Mouse (Mus musculus) embryonic fibroblast, embryonic 13.5 days (primary cell): ENCODE results near the gene Arl14. TPM values are rescaled to one million over a fixed set of nuclear protein-coding genes. Genes with fewer than 3 reads are reported as not detected.

ENCODE experiments used
- H3K27ac ChIP-seq: 2 replicates; pipeline ENCODE4 v1.5.1; 2012; ENCODE audit warnings: low read length, control low read depth, inconsistent platforms; ENCODE audit not compliant: insufficient read depth
- H3K4me1 ChIP-seq: 2 replicates; pipeline ENCODE4 v1.6.1; 2011; ENCODE audit warnings: low read length; ENCODE audit not compliant: control insufficient read depth, insufficient read depth
- H3K4me3 ChIP-seq: 2 replicates; pipeline ENCODE4 v1.5.1; 2011; ENCODE audit warnings: mild to moderate bottlenecking, control low read depth, low read length; ENCODE audit not compliant: insufficient read depth
- CTCF ChIP-seq: IDR thresholded peaks from 2 replicates; pipeline ENCODE4 v1.5.1; 2011; ENCODE audit warnings: mild to moderate bottlenecking, control low read depth, low read length, moderate library complexity, borderline replicate concordance; ENCODE audit not compliant: insufficient read depth
- POLR2A ChIP-seq: IDR thresholded peaks from 2 replicates; pipeline ENCODE4 v1.6.1; 2011; ENCODE audit warnings: low read depth, mild to moderate bottlenecking, control low read depth, low read length, moderate library complexity
- polyA plus RNA-seq: library from polyadenylated mRNA; stranded (reverse); fragments of >200 nt; gene quantifications from 2 replicates; pipeline ENCODE4 v1.2.4, GENCODE M21; 2011; ENCODE audit warnings: low read depth; ENCODE audit not compliant: missing spikeins, insufficient read length

The Arl14 gene
- polyA plus RNA-seq, result not detected in 2 replicates

GRCm38 (mm10) chr3:69221806-69222501 is at the start of gene Arl14:
Arl14 (plus strand) TSS chr3:69222419.
- Histone ChIP-seq H3K27ac (no peak within 1 kb of the TSS), H3K4me3 (no peak within 1 kb of the TSS), H3K4me1 (no peaks in the 10 kb centered on the region; the same call in 1 of the 2 replicates)
- TF ChIP-seq CTCF, result no peak
- no peak for TF ChIP-seq POLR2A

GRCm38 (mm10) chr3:69175229-69175628 is 47.0 kb upstream of the Arl14 start:
- Histone ChIP-seq H3K27ac (no peak overlapping the region), H3K4me3 (no peak overlapping the region), H3K4me1 (no peaks in the 10 kb centered on the region)
- TF ChIP-seq POLR2A (no peak), CTCF (no peak)

DNA sequence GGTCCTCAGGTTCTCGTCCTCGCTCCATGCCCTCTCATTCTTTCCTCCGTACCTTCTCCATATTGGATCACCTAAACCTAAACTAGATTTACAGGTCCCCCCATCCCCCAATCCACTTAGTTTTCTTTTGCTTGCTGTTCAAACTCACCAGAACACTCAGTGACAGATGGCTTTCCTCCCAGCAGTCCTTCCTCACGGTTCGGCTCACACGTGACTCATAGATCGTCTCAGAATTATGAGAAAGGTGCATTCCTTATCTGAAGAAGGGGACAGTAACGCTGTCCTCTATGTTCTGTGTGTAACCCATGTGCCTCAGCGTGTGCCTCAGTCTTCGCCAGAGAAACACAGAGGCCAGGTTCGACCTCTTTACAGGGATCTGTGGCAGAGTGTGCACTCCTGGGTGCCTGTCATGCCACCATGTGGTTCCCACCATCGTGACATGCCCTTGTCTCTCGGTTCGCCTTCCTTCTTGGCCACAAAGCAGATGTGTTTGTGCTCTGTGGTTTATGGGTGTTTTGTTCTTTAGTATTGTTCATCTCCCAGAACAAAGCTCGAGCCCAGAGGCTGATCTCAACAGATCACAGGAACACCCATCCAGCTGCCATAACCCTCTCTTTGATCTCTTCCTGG is 44.9 kb upstream of the Arl14 start:
- TF ChIP-seq POLR2A (no peak), CTCF (no peak)
- H3K27ac ChIP-seq, result no peak overlapping the region
- no peaks in the 10 kb centered on the region for H3K4me1 ChIP-seq
- H3K4me3 ChIP-seq, result no peak overlapping the region

DNA sequence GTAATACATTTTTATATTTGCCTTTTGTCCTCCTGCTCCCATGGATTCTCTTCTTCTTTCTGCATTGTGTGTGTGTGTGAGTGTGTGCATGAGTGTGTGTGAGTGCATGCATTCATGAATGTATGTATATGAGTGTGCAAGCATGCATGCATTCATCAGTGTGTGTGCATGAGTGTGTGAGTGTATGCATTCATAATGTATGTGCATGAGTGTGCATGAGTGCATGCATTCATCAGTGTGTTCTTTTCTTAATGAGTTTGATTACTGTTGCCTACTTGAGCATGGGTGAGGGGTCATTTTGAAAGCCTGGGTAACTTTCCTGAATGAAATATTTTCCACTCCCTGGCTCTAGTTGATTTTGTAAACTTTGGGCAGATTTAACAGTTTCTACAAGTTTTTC is 44.3 kb upstream of the Arl14 start:
- Histone ChIP-seq H3K4me1 (no peaks in the 10 kb centered on the region), H3K27ac (no peak overlapping the region), H3K4me3 (no peak overlapping the region)
- TF ChIP-seq CTCF (no peak), POLR2A (no peak)

DNA sequence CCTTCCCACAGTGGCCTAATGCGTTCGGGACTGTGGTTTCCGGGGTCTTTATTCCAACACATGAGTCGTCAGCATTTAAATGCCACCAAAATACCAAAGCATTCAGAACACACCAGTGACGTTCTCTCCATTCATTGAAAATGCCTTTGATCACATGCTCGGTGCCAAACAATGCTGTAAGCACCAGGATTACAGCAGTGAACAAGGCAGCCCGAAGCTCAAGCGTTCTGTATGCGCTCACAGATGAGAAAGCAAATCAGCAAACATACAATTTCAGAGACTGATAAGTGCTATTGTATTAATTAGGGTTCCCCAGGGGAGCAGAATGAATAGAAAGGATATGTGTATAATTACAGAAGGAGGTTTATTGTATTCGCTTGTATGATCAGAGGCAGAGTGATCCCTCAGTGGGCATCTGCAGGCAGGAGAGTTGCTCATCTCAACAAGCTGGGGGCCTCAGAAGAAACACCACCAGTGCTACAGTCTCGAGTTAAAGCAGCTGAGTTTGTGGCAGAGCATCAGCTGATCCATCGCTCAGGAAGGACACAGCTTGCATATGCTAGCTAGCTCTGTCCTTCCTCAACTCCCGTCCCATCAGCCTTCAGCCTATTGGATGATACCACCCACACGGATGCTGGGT is 43.7 kb upstream of the Arl14 start:
- Histone ChIP-seq H3K4me1 (no peaks in the 10 kb centered on the region), H3K27ac (no peak overlapping the region), H3K4me3 (no peak overlapping the region)
- TF ChIP-seq POLR2A (no peak), CTCF (no peak)

GRCm38 (mm10) chr3:69181531-69181930 is 40.7 kb upstream of the Arl14 start:
- no peak for TF ChIP-seq CTCF
- TF ChIP-seq POLR2A, result no peak
- no peaks in the 10 kb centered on the region for H3K4me1 ChIP-seq
- H3K27ac ChIP-seq, result no peak overlapping the region
- no peak overlapping the region for H3K4me3 ChIP-seq

GRCm38 (mm10) chr3:69182225-69182624 is 40.0 kb upstream of the Arl14 start:
- no peaks in the 10 kb centered on the region for H3K4me1 ChIP-seq
- no peak overlapping the region for H3K4me3 ChIP-seq
- TF ChIP-seq CTCF (no peak), POLR2A (no peak)
- no peak overlapping the region for H3K27ac ChIP-seq

DNA sequence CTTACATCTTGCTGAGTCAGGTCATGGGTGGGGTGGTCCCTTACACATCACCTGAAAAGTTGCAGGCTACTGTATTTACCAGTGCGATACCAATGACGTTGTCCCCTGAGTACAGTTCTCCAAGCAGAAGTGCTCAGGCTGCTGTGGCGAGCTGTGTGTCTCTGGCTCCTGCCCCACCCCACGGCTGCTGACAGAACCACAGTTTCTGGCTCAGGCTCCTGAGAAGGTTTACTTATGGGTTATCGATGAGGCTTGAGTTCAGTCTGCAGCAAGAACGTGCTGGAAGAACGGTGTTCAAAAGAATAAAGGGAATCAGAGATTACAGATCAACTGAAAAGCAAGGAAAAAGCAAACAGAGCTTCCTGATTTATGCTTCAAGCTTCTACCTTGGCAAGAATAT is 37.0 kb upstream of the Arl14 start:
- H3K4me3 ChIP-seq, result no peak overlapping the region
- TF ChIP-seq CTCF (no peak), POLR2A (no peak)
- H3K27ac ChIP-seq, result no peak overlapping the region
- H3K4me1 ChIP-seq, result no peaks in the 10 kb centered on the region

DNA sequence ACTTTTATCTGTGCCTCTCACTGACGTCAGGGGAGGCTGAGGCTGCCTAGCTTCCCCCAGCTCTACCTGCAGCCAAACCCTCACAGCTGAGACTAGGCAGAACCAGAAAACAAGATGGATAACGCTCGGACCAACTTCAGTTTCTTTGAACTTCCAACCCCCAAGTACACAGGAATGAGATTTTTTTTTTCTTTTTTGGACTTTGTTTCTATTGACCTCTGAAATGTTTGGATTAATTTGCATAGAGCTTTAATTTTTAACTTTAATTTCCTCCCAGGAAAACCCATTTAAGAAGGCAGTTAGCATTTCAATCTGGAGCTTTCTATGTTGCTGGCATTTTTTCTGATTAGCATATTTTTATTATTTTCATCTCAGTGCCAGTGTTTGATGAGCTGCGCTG is 36.2 kb upstream of the Arl14 start:
- no peak for TF ChIP-seq CTCF
- no peak for TF ChIP-seq POLR2A
- no peaks in the 10 kb centered on the region for H3K4me1 ChIP-seq

GRCm38 (mm10) chr3:69186643-69187042 is 35.6 kb upstream of the Arl14 start:
- no peaks in the 10 kb centered on the region for H3K4me1 ChIP-seq
- TF ChIP-seq CTCF (no peak), POLR2A (no peak)
- H3K4me3 ChIP-seq, result no peak overlapping the region
- H3K27ac ChIP-seq, result no peak overlapping the region

More for the DNA sequence above, 36.2 kb upstream of the Arl14 start:
- Histone ChIP-seq H3K27ac (no peak overlapping the region), H3K4me3 (no peak overlapping the region)
